In the genomic region with DNA sequence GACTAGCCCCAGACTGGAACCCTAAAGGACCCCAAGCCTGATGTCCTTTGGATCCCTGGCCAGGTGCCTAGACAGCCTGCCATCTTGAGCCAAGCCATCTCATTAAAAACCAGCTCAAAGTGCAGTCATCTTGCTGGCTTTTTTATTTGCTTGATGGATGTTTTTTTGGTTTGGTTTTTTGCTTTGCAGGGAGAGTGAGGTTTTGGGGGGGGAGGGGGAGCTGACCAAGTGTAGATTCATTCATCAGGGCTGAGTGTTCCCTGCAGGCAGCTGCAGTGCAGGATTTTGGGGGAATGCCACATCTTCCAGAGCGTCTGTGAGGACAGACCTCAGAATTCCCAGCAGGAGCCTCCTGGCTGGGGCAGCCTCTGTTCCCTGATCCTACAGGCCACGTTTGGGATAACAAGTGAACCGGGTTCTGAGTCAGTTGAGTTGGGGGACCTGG, we compare ENCODE assay signal across 19 mouse cellular contexts. TPM values are rescaled to one million over a fixed set of nuclear protein-coding genes. Genes with fewer than 3 reads are reported as not detected.
DNase-seq lines count a peak whose midpoint lies in the region; TF ChIP-seq lines count a peak whose summit lies in the region.
"Had no signal": no experiment of that assay in that cellular context is flagged by ENCODE, and none has a peak within 500 bp of the region (broad histone marks: within the 10 kb centered on the region; RNA-seq: fewer than 3 reads in every experiment).

No protein-coding gene starts in this region.

- peak; percentile 41 to 73 for DNase-seq in cerebellum, postnatal 14 days
- DNase-seq in cerebellum, adult 9-10 months = no peak
- DNase-seq in left cerebral cortex, adult 2 months (ENCODE audit: extremely low spot score in 1 of 2, low spot score in 2 of 2) = no peak
- DNase-seq in left cerebral cortex, adult 11 months (ENCODE audit: low spot score) = no peak
- peak; percentile 59 for DNase-seq in Muller cell, postnatal 12 days (ENCODE audit: inconsistent ontology term)
- peak; percentile 61 for DNase-seq in kidney, postnatal 10 days
- no peak for DNase-seq in frontal cortex, postnatal 36 days (ENCODE audit: low spot score in 2 of 2)
- no peak for DNase-seq in gastrocnemius, postnatal 25 days
- DNase-seq: adrenal gland, adult 8-10 months; cerebellum, adult 9-11 months; gastrocnemius, postnatal 10 days; heart, postnatal 14 days; liver, embryonic 13.5 days; lung, postnatal 10 days; spleen, adult 18-20 months had no signal

- no peak overlapping the region for H3K27ac ChIP-seq in left cerebral cortex, adult 2 months
- H3K27ac ChIP-seq: forebrain, embryonic 15.5 days; hindbrain, embryonic 15.5 days; liver, embryonic 13.5 days; stomach, embryonic 15.5 days had no signal

- TF ChIP-seq CTCF in left cerebral cortex, adult 2 months (IDR thresholded peaks at IDR 0.05) = peak; percentile 11; the same call in 1 of the 2 replicates

- no peak overlapping the region for H3K4me3 ChIP-seq in left cerebral cortex, adult 2 months
- H3K4me3 ChIP-seq: forebrain, embryonic 15.5 days; hindbrain, embryonic 15.5 days; liver, embryonic 13.5 days; stomach, embryonic 15.5 days had no signal

- intact Hi-C loops in left cerebral cortex, adult 2 months (cut with DNase I) = no loop called here

RNA-seq across cellular contexts. Expression of gene Grin3b, which starts 1.4 kb away (rescaled TPM):
- under 1 TPM; 0.14 to 0.20 TPM for total RNA-seq in left cerebral cortex, adult 2 months (2021)
- total RNA-seq in gastrocnemius, postnatal 25 days (2021) = not detected
- total RNA-seq: neutrophil, adult 5-6 weeks had no signal

RNA-seq across cellular contexts. Expression of gene Wdr18, which starts 9.2 kb away (rescaled TPM):
- 10 to 100 TPM; 45.4 to 49.4 TPM for total RNA-seq in left cerebral cortex, adult 2 months (2021)
- 10 to 100 TPM; 16.4 to 18.0 TPM for total RNA-seq in gastrocnemius, postnatal 25 days (2021)

RNA-seq across cellular contexts. Expression of gene Tmem259, which starts 15.0 kb away (rescaled TPM):
- total RNA-seq in left cerebral cortex, adult 2 months (2021) = 100 to 1,000 TPM; 122 to 126 TPM
- total RNA-seq in gastrocnemius, postnatal 25 days (2021) = 10 to 100 TPM; 70.1 to 80.6 TPM

RNA-seq across cellular contexts. Expression of gene Cnn2, which starts 19.2 kb away (rescaled TPM):
- 1 to 10 TPM; 5.6 to 8.0 TPM for total RNA-seq in left cerebral cortex, adult 2 months (2021)
- 1 to 10 TPM; 8.5 to 9.4 TPM for total RNA-seq in gastrocnemius, postnatal 25 days (2021)

RNA-seq across cellular contexts. Expression of gene Abca7, which starts 27.1 kb away (rescaled TPM):
- total RNA-seq in left cerebral cortex, adult 2 months (2021) = 10 to 100 TPM; 13.5 to 13.8 TPM
- total RNA-seq in gastrocnemius, postnatal 25 days (2021) = 1 to 10 TPM; 4.9 to 5.7 TPM

Comparison
In these comparisons a context has a peak if more than half of its experiments do, and no peak if none do; other contexts are left out.
1. DNase-seq: peak in cerebellum, postnatal 14 days (2 of 2), Muller cell, postnatal 12 days (single experiment) and kidney, postnatal 10 days (single experiment); none in cerebellum, adult 9-10 months (single experiment), left cerebral cortex, adult 2 months (0 of 2), left cerebral cortex, adult 11 months (single experiment), frontal cortex, postnatal 36 days (0 of 2) and gastrocnemius, postnatal 25 days (single experiment).